Mouse (Mus musculus) liver, embryonic 12.5 days (tissue): ENCODE results near the gene Fam181b. TPM values are rescaled to one million over a fixed set of nuclear protein-coding genes. Genes with fewer than 3 reads are reported as not detected.

Experiments used
- ATAC-seq: fragments of 200-750 bp; cut with Nextera tagmentation; 2 replicates; pipeline ENCODE4 v1.8.0; 2017; ENCODE audit warnings: moderate number of reproducible peaks, mild to moderate bottlenecking, moderate library complexity
- H3K27ac ChIP-seq: fragments of 300-500 bp; sonication (generic); 2 replicates; pipeline ENCODE4 v1.5.1; 2016; ENCODE audit warnings: mild to moderate bottlenecking
- H3K27me3 ChIP-seq: fragments of 300-500 bp; sonication (generic); replicated peaks from 2 replicates; pipeline ENCODE4 v1.6.1; 2016; ENCODE audit warnings: mild to moderate bottlenecking, moderate library complexity
- H3K36me3 ChIP-seq: fragments of 300-500 bp; sonication (generic); 2 replicates; pipeline ENCODE4 v1.6.1; 2016; ENCODE audit warnings: mild to moderate bottlenecking, moderate library complexity
- H3K4me1 ChIP-seq: fragments of 300-500 bp; sonication (generic); 2 replicates; pipeline ENCODE4 v1.6.1; 2016
- H3K4me2 ChIP-seq: fragments of 300-500 bp; sonication (generic); 2 replicates; pipeline ENCODE4 v1.6.1; 2016; ENCODE audit warnings: mild to moderate bottlenecking, moderate library complexity
- H3K4me3 ChIP-seq: fragments of 300-500 bp; sonication (generic); 2 replicates; pipeline ENCODE4 v1.5.1; 2016; ENCODE audit warnings: mild to moderate bottlenecking, moderate library complexity
- H3K9ac ChIP-seq: fragments of 300-500 bp; sonication (generic); 2 replicates; pipeline ENCODE4 v1.6.1; 2016; ENCODE audit warnings: mild to moderate bottlenecking, moderate library complexity
- H3K9me3 ChIP-seq: fragments of 300-500 bp; sonication (generic); replicated peaks from 2 replicates; pipeline ENCODE4 v1.6.1; 2016; ENCODE audit warnings: mild to moderate bottlenecking, moderate library complexity
- WGBS: fragments of 180-500 bp; shearing (Covaris S2); methylation state at CpG from one replicate; pipeline ENCODE4 v1.1.7; 2016; ENCODE audit not compliant: insufficient replicate concordance; 5-methylcytosine and 5-hydroxymethylcytosine counted together
- polyA plus RNA-seq: library from polyadenylated mRNA; unstranded; fragments of >200 nt; fragmentation: Nextera tagmentation; extraction: Ambion mirVana; gene quantifications from 2 replicates; pipeline ENCODE4 v1.2.1, GENCODE M21; 2016

The Fam181b gene
- polyA plus RNA-seq, 1 experiment from 2014 or later, result 0.82 TPM

DNA sequence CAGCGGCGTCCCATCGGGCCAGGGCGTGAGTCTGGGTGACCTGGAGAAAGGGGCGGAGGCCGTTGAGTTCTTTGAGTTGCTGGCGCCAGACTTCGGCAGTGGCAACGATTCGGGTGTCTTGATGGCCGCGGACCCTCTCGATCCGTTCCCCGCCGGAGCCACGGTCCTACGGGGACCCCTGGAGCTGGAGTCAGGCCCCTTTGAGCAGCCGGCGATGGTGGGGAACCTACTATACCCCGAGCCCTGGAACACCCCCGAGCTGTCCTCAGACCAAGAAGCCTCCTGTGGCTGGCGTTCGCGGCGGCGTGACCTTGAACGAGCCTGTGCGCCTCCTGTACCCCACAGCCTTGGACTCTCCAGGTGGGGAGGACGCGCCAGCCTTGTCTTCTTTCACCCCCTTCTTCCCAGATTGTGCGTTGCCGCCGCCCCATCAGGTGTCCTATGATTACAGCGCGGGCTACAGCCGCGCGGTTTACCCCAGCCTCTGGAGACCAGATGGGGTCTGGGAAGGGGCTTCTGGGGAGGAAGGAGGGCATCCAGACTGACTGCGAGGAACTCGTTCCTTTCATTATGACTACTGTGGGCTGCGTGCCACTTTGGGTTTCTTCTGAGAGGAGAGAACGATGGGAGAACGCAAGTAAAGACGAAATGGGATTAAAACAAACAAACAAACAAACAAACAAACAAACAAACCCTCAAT lies 1.2 kb downstream of the Fam181b start:
- Histone ChIP-seq H3K27ac (no peak overlapping the region), H3K9ac (no peak overlapping the region), H3K9me3 (no peaks in the 10 kb centered on the region), H3K36me3 (no peaks in the 10 kb centered on the region), H3K4me3 (peak overlapping the region; percentile 49), H3K4me2 (peak overlapping the region; percentile 69), H3K27me3 (peaks cover 51% of the 10 kb centered on the region), H3K4me1 (0 out of 2 replicates have a peak, but pooled peaks cover 4% of the 10 kb centered on the region)
- ATAC-seq, result peak; percentile 13; the same call in 1 of the 2 replicates
- WGBS, result 1% methylated on average over 45 of the region's 45 CpGs

DNA sequence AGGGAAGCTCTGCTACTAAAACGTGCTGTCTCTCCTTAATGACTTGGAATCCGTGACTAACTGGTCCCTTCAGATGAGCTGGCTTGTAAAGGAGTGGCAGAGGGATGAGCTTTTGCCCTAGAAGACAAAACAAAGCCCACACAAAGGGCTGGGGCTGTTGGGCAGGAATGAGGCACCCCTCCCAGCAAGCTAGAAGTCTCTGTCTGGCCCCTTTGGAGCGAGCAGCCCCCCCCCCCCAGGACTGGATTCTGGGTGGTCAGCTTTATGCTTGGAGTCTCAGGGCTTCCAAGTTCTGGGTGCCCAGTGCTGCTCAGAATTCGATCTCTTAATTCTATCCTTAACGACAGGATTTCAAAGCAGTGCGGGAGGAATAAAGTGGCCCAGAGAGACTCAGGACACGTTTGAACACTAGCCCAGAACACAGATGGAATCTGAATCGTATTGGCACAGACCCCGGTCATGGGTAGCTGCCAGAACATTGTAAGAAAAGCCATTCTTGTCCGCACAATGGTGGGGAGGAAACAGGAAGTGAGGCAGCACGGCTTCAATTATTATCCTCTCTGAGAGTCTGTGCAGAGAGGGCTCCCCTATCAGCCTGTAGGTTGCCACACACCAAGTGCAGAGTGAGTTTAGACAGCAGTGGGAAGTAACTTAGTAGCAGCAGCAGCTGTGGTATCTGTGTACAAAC lies 13.8 kb downstream of the Fam181b start:
- WGBS, result 32% methylated on average over 11 of the region's 11 CpGs
- Histone ChIP-seq H3K4me2 (peak overlapping the region; percentile 13; the same call in 1 of the 2 replicates), H3K9me3 (no peaks in the 10 kb centered on the region), H3K4me3 (no peak overlapping the region), H3K9ac (no peak overlapping the region), H3K36me3 (no peaks in the 10 kb centered on the region), H3K27ac (no peak overlapping the region), H3K4me1 (no peaks in the 10 kb centered on the region), H3K27me3 (no peaks in the 10 kb centered on the region)
- ATAC-seq, result peak; percentile 55; the same call in 1 of the 2 replicates

DNA sequence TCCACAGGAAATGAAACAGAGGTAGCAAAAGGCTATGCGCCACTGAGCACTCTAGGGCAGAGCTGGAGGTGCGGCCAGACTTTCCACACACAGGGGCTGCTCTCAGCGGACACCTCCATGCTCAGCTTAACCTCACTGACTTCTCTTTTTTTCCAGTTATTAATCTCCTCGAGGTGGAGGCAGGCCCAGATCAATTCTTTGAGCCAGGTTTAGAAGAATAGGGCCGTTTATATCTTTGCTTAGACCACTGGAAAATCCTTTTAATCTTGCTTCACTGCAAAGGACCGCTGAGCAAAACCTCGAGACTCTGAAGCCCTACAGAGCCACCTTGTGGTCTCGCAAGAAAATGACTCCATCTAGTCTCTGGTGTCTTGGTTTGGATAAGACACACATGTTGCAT lies 15.8 kb downstream of the Fam181b start:
- WGBS, result 10% methylated on average over 8 of the region's 8 CpGs

DNA sequence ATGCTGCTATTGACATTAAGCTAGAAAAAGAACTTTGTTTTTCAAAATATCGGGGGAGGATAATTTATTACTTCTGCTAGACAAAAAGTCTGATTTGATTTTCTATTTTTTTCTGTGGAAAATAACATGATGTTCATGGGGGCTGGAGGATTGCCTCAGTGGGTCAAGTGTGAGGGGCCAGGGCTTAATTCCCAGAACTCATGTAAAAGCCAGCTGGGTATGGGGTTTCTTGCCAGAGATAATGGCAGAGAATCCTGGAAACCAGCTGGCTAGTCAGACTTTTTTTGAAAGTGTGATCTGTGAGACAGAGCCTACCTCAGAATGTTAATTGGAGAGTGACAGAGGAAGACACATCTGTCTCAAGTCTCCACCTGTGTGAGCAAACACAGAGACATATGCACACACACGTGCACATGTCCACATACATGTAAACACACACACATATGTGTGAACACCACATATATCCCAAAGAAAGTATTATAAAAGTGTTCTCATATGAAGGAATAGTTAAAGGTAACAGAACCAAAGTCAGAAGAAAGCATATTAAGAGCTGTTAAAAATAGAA lies 25.2 kb downstream of the Fam181b start:
- Histone ChIP-seq H3K9ac (no peak overlapping the region), H3K4me2 (no peak overlapping the region), H3K9me3 (no peaks in the 10 kb centered on the region), H3K27me3 (no peaks in the 10 kb centered on the region), H3K36me3 (no peaks in the 10 kb centered on the region), H3K27ac (no peak overlapping the region), H3K4me1 (no peaks in the 10 kb centered on the region), H3K4me3 (no peak overlapping the region)
- 66% methylated on average over 2 of the region's 2 CpGs for WGBS
- ATAC-seq, result no peak

More for the DNA sequence above, 15.8 kb downstream of the Fam181b start:
- H3K36me3 ChIP-seq, result no peaks in the 10 kb centered on the region
- no peaks in the 10 kb centered on the region for H3K9me3 ChIP-seq
- H3K27ac ChIP-seq, result no peak overlapping the region
- H3K4me1 ChIP-seq, result no peaks in the 10 kb centered on the region
- no peaks in the 10 kb centered on the region for H3K27me3 ChIP-seq
- no peak overlapping the region for H3K4me3 ChIP-seq
- ATAC-seq, result no peak
- no peak overlapping the region for H3K9ac ChIP-seq
- peak overlapping the region; percentile 33 for H3K4me2 ChIP-seq

DNA sequence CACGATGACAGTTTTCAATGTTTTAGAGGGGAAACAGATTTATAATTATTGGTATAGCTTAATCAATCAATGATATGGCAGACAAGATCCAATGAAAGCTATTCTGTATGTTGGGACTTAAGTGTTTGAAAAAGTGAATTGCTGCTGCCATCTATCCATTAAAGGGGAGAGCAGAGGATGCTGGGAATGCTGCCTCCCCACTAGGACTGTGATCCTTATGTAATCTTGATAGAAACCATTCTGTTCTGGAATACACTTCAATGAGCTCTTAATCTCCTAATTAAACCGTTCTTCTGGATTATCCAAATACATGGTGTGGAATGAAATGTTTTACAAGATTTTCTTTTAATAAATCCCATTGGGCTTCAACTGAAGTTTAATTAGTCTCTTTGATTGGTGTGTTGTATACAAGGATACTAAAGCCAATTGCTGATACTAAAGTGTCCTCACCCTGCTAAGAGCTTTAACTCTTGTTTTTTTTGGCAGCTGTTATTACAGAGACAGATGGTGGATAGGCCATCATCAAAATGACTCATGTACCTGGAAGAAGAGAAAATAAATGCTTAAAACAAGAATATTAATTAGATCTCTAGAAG lies 30.8 kb downstream of the Fam181b start:
- Histone ChIP-seq H3K9me3 (no peaks in the 10 kb centered on the region), H3K4me3 (no peak overlapping the region), H3K36me3 (no peaks in the 10 kb centered on the region), H3K27me3 (no peaks in the 10 kb centered on the region), H3K4me2 (no peak overlapping the region), H3K27ac (no peak overlapping the region), H3K4me1 (no peaks in the 10 kb centered on the region), H3K9ac (no peak overlapping the region)
- ATAC-seq, result no peak
- WGBS, result 55% methylated on average over 2 of the region's 2 CpGs

DNA sequence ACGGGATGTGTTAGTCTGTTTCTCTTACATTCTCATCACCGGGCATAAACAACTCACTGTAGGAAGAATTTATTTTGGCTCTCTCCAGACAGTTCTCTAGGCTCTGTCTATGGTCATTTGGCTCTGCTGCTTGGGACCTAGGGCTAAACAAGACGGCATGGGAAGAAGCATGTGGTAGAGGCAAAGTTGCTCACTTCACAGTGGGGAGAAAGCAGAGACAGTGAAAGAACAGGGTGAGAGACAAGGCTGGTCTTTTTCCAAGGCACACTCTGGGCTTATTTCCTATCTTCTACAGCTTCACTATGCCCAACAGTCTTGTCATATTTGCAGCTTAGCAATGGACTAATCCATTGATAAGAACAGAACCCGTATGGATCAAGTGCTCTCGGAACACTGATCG lies 31.4 kb downstream of the Fam181b start:
- H3K36me3 ChIP-seq, result no peaks in the 10 kb centered on the region
- no peak overlapping the region for H3K27ac ChIP-seq
- H3K9me3 ChIP-seq, result no peaks in the 10 kb centered on the region
- no peaks in the 10 kb centered on the region for H3K4me1 ChIP-seq
- ATAC-seq, result no peak
- H3K9ac ChIP-seq, result no peak overlapping the region
- H3K27me3 ChIP-seq, result no peaks in the 10 kb centered on the region
- no peak overlapping the region for H3K4me2 ChIP-seq
- no peak overlapping the region for H3K4me3 ChIP-seq
- WGBS, result 72% methylated on average over 6 of the region's 6 CpGs

DNA sequence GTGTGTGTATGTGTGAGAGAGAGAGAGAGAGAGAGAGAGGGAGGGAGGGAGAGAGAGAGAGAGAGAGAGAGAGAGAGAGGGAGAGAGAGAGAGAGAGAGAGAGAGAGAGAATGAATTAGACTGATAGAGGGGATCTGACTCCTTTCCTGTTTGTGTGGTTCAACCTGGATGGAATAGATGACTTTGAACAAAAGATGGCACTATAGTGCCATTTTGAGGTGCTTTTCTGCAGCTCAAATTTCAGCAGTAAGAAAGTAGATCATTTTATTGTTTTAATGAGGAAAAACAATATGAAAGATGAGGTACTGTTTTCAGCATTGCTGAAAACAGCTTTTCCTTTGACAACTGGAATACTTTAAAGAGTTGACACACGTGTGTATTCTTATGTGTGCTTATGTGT lies 37.9 kb downstream of the Fam181b start:
- no peak for ATAC-seq
- no peaks in the 10 kb centered on the region for H3K9me3 ChIP-seq
- no peaks in the 10 kb centered on the region for H3K4me1 ChIP-seq
- WGBS, result 35% methylated on average over 1 of the region's 1 CpGs
- no peaks in the 10 kb centered on the region for H3K27me3 ChIP-seq
- no peak overlapping the region for H3K4me3 ChIP-seq
- no peaks in the 10 kb centered on the region for H3K36me3 ChIP-seq
- H3K9ac ChIP-seq, result no peak overlapping the region
- H3K27ac ChIP-seq, result no peak overlapping the region
- H3K4me2 ChIP-seq, result no peak overlapping the region

DNA sequence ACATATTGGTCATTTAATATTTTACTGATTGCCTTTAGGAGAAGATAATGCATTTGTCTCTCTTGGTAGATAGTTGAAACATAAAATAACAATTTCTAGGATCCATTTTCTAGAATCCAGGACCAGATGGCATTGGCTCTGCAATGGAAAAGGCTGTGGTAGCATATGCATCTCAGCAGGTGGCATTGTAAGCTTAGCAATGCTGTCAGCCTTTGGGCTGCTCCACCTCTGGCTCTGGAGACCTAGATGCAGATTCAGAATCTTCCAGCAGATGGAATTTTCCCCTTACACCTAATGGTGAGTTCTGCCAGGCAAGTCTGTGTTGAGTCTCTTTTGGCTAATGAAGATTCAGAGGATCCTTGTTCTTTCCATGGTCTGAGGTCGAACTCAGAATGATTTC lies 44.3 kb downstream of the Fam181b start:
- Histone ChIP-seq H3K36me3 (no peaks in the 10 kb centered on the region), H3K9me3 (no peaks in the 10 kb centered on the region), H3K4me3 (no peak overlapping the region), H3K27ac (no peak overlapping the region), H3K4me2 (no peak overlapping the region), H3K4me1 (no peaks in the 10 kb centered on the region), H3K27me3 (no peaks in the 10 kb centered on the region), H3K9ac (no peak overlapping the region)
- 43% methylated on average over 1 of the region's 1 CpGs for WGBS
- ATAC-seq, result no peak

Other genes with a start within 250 kb of the Fam181b start
- 15.5 and 16.1 TPM in 2 replicates for gene Ddias, start 205.6 kb upstream of the Fam181b start, polyA plus RNA-seq
- gene Prcp, start 205.4 kb upstream of the Fam181b start, polyA plus RNA-seq, result 18.2 and 20.0 TPM in 2 replicates